Mouse (Mus musculus) brain, embryonic 18.5 days (tissue): ENCODE data around the gene Dhx58.
A peak's percentile ranks its signal among the peaks of the same experiment; 100 is the strongest.

Experiments
- DNase-seq: peaks from one replicate; pipeline ENCODE4 v3.0.0-alpha.2; 2012; ENCODE audit warnings: low read depth, low spot score

Gene Dhx58

GRCm38 (mm10) chr11:100722493-100723028 is 18.5 kb upstream of the Dhx58 start:
- DNase-seq = no peak

GRCm38 (mm10) chr11:100721776-100722492 is 17.9 kb upstream of the Dhx58 start:
- DNase-seq = no peak

- no peak for DNase-seq
Measured at GRCm38 (mm10) chr11:100721254-100721653, 17.2 kb upstream of the Dhx58 start.

DNA sequence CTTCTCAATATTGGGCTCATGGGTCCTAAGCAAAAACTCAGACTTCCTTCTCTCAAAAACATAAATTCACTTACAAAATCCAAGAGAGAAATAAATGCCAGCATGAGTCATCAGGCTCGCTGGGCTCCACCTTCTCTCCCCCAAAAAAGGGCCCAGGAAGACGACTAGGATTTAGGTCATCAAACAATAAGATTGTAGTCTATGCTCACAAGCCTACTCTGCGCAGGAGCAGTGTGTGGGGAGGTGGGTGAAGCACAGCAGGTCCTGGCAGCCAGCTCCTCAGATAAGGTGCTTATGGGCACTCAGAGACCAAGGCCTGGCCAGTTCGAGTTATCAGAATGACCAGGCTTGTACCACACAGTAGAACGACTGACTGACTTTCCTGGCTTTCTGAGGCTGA is 16.3 kb upstream of the Dhx58 start:
- no peak for DNase-seq

DNA sequence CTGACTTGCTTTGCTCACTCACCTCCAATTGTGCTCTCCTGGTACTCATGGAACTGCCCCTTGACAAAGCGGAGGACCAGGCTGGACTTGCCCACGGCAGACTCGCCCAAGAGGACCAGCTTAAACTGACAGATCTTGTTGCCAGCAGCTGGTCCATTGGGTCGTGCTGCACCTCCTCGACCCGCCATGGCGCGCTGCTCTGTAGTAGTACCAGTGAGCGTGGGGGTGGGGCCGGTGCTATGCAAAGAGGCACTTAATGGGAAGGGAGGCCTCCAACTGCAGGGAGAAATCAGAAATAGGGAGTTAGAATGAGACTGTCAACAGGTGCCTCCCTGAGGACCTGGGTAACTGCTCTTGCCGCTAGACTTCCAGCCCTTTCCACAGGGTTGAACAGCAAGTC is 15.8 kb upstream of the Dhx58 start:
- DNase-seq = no peak

DNA sequence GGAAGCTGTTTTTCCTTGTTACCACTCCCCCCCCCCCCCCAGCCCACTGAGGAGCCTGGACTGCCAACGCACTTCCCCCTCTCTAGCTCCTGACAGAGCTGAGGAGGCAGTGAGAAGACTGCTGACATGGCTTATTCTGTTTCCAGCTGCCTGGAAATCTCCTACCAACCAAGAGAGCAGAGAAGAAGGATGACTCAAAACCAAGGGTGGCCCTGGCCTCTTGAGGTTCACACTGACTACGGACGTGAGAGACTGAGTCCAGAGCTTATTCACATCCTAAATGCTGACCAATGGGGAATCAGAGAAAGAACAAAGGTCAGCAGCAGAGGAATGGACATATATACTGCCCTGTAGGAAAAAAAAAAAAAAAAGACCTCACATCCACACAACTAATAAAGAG is 15.2 kb upstream of the Dhx58 start:
- no peak for DNase-seq

GRCm38 (mm10) chr11:100718866-100719265 is 14.8 kb upstream of the Dhx58 start:
- DNase-seq = no peak

DNA sequence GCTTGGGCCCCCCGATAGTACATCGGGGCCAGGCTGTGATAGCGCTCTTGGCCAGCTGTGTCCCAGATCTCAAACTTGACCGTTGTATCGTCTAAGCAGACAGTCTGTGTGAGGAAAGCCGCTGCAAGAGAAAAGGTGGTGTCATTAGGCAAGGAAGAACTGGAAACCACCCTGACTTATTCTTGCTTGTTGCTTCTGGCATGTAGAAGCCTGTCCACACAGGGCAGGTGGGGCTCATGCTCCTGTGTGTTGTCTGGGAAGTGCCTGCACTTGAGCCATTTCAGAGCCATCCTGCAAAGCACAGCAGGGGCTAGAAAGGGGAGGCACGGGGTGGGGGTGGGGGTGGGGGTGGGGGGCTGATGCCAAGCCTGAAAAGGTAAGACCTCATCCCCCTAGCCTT is 14.4 kb upstream of the Dhx58 start:
- no peak for DNase-seq

DNA sequence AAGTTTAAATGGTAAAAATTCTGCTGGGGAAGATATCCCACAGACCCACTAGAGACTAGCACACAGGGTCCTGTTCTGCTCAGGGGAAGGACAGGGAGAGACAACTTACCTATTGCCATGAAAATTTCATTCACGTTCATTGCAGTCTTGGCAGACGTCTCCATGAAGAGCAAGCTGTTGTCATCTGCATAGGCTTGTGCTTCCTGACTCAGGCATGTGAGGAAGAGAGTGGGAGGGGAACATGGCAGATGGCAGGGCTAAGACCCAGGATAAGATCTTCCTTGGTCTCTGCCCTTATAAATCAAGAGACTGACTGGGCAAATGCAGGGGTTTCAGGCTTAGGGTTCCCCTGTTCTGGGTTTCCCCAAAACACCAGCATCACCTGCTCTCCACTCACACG is 12.6 kb upstream of the Dhx58 start:
- no peak for DNase-seq

DNA sequence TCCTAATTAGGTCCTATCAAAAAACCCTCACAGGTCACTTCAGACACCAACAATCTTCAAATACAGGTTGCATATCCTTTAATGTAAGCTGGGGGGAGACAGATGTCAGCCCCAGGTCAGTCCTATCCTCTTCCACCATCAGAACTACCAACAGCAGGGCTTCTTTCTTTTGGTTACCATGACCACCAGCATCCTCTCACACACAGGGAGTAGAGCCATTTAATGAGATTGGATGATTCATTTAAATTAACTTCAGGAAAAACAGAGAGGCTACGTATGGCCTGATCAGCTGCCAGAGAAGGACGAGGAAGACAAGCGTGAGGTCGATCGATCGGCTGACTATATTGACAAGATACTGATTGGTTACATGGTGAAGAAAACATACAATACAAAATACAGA is 10.9 kb upstream of the Dhx58 start:
- no peak for DNase-seq

GRCm38 (mm10) chr11:100714534-100714915 is 10.5 kb upstream of the Dhx58 start:
- DNase-seq = no peak

GRCm38 (mm10) chr11:100713735-100714533 is 9.9 kb upstream of the Dhx58 start, which contains the start of gene Hspb9:
Gene Hspb9 (plus strand): TSS chr11:100713850.
- no peak for DNase-seq

DNA sequence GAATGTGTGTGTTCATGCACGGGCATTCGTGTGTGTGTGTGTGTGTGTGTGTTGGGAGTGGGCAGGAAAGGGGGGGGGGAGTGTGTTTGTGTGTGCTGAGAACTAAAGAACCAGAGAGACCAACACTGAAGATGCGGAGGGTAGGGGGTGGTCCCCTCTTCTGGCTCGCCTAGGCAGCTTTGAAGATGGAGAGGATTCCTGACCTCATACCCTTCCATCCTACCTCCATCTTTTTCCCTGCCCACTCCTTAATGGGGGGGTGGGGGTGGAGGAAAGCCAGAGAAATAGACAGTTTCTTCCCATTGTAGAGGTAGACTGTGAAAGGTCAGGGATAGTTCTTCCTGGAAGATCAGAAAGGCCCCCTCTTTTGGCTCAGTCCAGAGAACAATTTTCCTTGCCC is 9.1 kb upstream of the Dhx58 start:
- DNase-seq = no peak

DNA sequence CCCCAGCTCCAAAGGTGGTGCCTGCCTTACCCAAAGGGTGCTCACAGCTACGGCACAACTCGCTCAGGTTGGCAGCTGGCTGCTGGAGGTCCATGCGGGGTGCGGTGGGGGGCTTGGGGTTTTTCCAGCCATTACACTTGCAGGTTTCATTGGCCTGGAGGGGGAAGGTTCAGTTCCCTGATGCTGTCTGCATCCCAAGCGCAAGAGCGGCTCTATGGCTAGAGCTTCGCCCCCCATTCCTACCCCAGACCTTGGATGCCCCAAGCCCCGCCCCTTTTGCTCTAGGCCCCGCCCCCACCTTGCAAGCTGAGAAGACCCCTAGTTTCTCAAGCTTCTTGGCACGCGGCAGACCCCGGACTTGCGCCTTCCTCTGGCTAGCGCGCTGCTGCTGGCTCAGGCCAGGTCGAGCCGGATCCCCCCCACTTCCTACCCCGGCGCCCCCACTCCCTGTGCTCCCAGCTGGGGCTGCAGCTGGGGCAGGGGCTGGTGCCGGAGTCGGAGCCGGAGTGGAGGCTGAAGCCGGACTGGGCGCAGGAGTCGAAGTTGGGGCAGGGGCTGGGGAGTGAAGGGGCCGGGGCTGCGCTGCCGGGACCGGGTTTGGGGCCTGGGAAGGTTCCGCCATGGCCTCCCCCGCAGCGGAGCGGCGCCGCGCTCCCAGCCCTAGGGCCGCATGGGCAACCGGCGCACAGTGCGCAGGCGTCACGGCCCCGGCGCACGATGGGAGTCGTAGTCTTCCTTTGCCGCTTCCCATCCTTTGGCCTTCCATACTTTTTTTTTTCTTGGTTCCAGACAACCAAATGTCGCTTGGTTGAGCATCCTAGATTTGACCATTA is 7.9 kb upstream of the Dhx58 start, which contains the start of gene Kat2a:
Kat2a (minus strand) TSS at position 683 of the 833 bp plus-strand sequence.
- DNase-seq = peak; percentile 62

DNA sequence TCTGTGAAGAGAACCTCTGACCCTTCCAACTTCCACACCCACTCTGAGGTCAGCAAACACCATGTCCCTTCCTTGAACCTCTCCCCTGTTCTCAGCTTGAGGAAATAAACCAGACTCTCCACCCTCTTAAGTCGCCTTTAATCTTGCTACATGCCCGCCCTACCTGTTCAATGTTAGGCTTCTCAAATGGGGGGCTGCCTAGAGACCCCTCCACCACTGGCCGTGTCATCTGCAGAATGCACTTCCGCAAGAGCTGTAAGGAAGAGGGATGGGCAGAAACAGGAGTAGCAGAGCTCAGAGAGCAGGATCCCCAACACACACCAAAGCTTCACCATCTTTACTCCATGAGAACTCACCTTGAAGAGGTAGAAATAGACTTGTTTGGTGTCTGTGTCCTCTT is 6.9 kb upstream of the Dhx58 start:
- DNase-seq = no peak

GRCm38 (mm10) chr11:100710528-100710927 is 6.5 kb upstream of the Dhx58 start:
- no peak for DNase-seq

- DNase-seq = no peak
Measured at GRCm38 (mm10) chr11:100709201-100709810, 5.2 kb upstream of the Dhx58 start.

- DNase-seq = no peak
Measured at GRCm38 (mm10) chr11:100705095-100705747, 1.1 kb upstream of the Dhx58 start.

DNA sequence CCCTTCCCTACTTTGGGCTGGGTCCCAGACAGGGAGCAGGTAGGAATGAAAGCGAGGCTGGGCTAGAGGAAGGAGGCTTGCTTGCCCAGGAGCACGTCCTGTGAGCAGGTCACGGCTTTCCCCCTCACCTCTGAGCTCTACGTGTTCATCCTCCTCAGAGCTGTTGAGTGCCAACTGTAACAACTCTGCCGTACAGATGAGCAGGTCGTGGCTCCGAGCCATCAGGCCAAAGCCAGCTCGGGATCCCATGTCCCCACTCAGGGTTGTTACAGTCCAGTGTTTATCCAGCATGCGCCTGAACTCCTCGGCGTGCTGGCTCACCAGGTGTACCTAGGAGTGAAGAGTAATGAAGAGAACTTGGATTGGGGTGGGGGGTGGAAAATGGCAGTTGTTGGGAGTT is 705 bp downstream of the Dhx58 start:
- DNase-seq = no peak

GRCm38 (mm10) chr11:100702906-100703305 is 1.2 kb downstream of the Dhx58 start:
- DNase-seq = no peak
